In genomic region chr3:142619606-142620005, GRCm38 (mm10) we compare ENCODE assay signal across 14 mouse cellular contexts. TPM values are rescaled to one million over a fixed set of nuclear protein-coding genes. Genes with fewer than 3 reads are reported as not detected.
A peak's percentile ranks its signal among the peaks of the same experiment; 100 is the strongest.
DNase-seq lines count a peak whose midpoint lies in the region; ATAC-seq and TF ChIP-seq lines count a peak whose summit lies in the region.
"Had no signal": no experiment of that assay in that cellular context is flagged by ENCODE, and none has a peak within 500 bp of the region (broad histone marks: within the 10 kb centered on the region; RNA-seq: fewer than 3 reads in every experiment).

No protein-coding gene starts in this region.

- intact Hi-C loops in heart, adult 2 months (cut with DNase I), result loop anchor here (1.0 to 2.0 kb wide), 3 partner anchors 29 to 126 kb away; partner anchors contain the start of genes Gbp3 and Gbp5

- peaks cover 3% of the 10 kb centered on the region for H3K4me1 ChIP-seq in heart, adult 2 months (ENCODE audit: control insufficient read depth, insufficient read depth, low read length)
- no peaks in the 10 kb centered on the region for H3K4me1 ChIP-seq in heart, embryonic 11.5 days (ENCODE audit: control insufficient read depth, insufficient read depth, low read length)
- peaks cover 0 to 5% of the 10 kb centered on the region in 2 experiments; a peak in 2 of 4 replicates for H3K4me1 ChIP-seq in MEL (ENCODE audit: control insufficient read depth in 1 of 2, insufficient read depth in 2 of 2, low read length in 2 of 2)
- no peaks in the 10 kb centered on the region for H3K4me1 ChIP-seq in midbrain, embryonic 14.5 days (ENCODE audit: control insufficient read depth, insufficient read depth, low read length)
- H3K4me1 ChIP-seq: neural tube, embryonic 15.5 days had no signal

- no peaks in the 10 kb centered on the region for H3K27me3 ChIP-seq in heart, adult 2 months (ENCODE audit: control insufficient read depth, insufficient read depth, low read length)
- no peaks in the 10 kb centered on the region for H3K27me3 ChIP-seq in heart, embryonic 11.5 days (ENCODE audit: control insufficient read depth, insufficient read depth, low read length)
- H3K27me3 ChIP-seq in MEL (ENCODE audit: control insufficient read depth in 1 of 2, insufficient read depth in 2 of 2, low read length in 2 of 2), result peaks cover 0 to 2% of the 10 kb centered on the region in 2 experiments; a peak in 2 of 4 replicates
- H3K27me3 ChIP-seq in midbrain, embryonic 14.5 days (ENCODE audit: control insufficient read depth, insufficient read depth, low read length), result no peaks in the 10 kb centered on the region
- H3K27me3 ChIP-seq: neural tube, embryonic 15.5 days had no signal

- no peak for ATAC-seq in heart, embryonic 11.5 days (replicated peaks; ENCODE audit: insufficient number of reproducible peaks, low FRiP score, low TSS enrichment)
- no peak for ATAC-seq in midbrain, embryonic 14.5 days (ENCODE audit: low FRiP score, low TSS enrichment)
- ATAC-seq in erythroid progenitor cell, adult 5-6 weeks (replicated peaks; ENCODE audit: low FRiP score, poor library complexity, severe bottlenecking), result no peak
- ATAC-seq: hindbrain, embryonic 16.5 days had no signal

- peaks cover 5% of the 10 kb centered on the region; the same call in 1 of the 2 replicates for H3K36me3 ChIP-seq in heart, adult 2 months (ENCODE audit: control insufficient read depth, insufficient read depth, low read length)
- no peaks in the 10 kb centered on the region for H3K36me3 ChIP-seq in heart, embryonic 11.5 days (ENCODE audit: control insufficient read depth, insufficient read depth, low read length)
- H3K36me3 ChIP-seq in MEL (ENCODE audit: control insufficient read depth in 1 of 2, insufficient read depth in 2 of 2, low read length in 2 of 2), result peaks cover 0 to 5% of the 10 kb centered on the region in 2 experiments; a peak in 2 of 4 replicates
- H3K36me3 ChIP-seq in midbrain, embryonic 14.5 days (ENCODE audit: control insufficient read depth, insufficient read depth, low read length), result no peaks in the 10 kb centered on the region
- H3K36me3 ChIP-seq: neural tube, embryonic 15.5 days had no signal

- 34% methylated on average over 1 of the region's 1 CpGs for WGBS in heart, adult 2 months
- 42% methylated on average over 1 of the region's 1 CpGs for WGBS in heart, embryonic 11.5 days (ENCODE audit: insufficient replicate concordance)
- 6% methylated on average over 1 of the region's 1 CpGs for WGBS in midbrain, embryonic 14.5 days

- DNase-seq in heart, adult 2 months, result peak in 1 of 2 experiments; percentile 23
- peak; percentile 23 for DNase-seq in 3134 (ENCODE audit: extremely low read depth, insufficient read length, low spot score)
- DNase-seq in MEL (ENCODE audit: low read depth, low spot score), result peak; percentile 30
- peak; percentile 14 for DNase-seq in lung, postnatal 25 days (ENCODE audit: low spot score)
- no peak for DNase-seq in cerebellum, adult 11 months
- no peak for DNase-seq in midbrain, embryonic 14.5 days
- DNase-seq: cerebellum, postnatal 25 days; gastrocnemius, postnatal 14 days had no signal

- TF ChIP-seq EP300 in heart, adult 2 months (IDR thresholded peaks at IDR 0.05; ENCODE audit: insufficient read depth, low read depth, low read length), result no peak
- TF ChIP-seq EP300 in MEL (IDR thresholded peaks at IDR 0.05; ENCODE audit: low read depth in 1 of 2, low read length in 2 of 2), result no peak

- peak overlapping the region; percentile 61; the same call in 1 of the 2 replicates for H3K4me3 ChIP-seq in heart, adult 2 months
- H3K4me3 ChIP-seq in heart, embryonic 11.5 days (ENCODE audit: low read depth, low read length), result no peak overlapping the region
- H3K4me3 ChIP-seq in MEL (ENCODE audit: control insufficient read depth in 1 of 2, insufficient read depth in 1 of 2, low read depth in 2 of 2, low read length in 2 of 2), result peak overlapping the region in 1 of 2 experiments; percentile 88; a peak in 2 of 4 replicates
- H3K4me3 ChIP-seq in midbrain, embryonic 14.5 days (replicated peaks; ENCODE audit: low read depth, low read length), result no peak overlapping the region
- H3K4me3 ChIP-seq: erythroblast, embryonic 14.5 days; neural tube, embryonic 15.5 days had no signal

- H3K9ac ChIP-seq in heart, adult 2 months (ENCODE audit: low read depth, low read length), result no peak overlapping the region; the same call in 1 of the 2 replicates
- no peak overlapping the region for H3K9ac ChIP-seq in heart, embryonic 11.5 days (ENCODE audit: low read depth, low read length)
- no peak overlapping the region for H3K9ac ChIP-seq in MEL (ENCODE audit: control insufficient read depth, low read depth, low read length, poor library complexity, severe bottlenecking)
- H3K9ac ChIP-seq in midbrain, embryonic 14.5 days (replicated peaks; ENCODE audit: low read length), result no peak overlapping the region
- H3K9ac ChIP-seq: neural tube, embryonic 15.5 days had no signal

- no peaks in the 10 kb centered on the region for H3K9me3 ChIP-seq in heart, embryonic 11.5 days (replicated peaks; ENCODE audit: control insufficient read depth, low read length)
- H3K9me3 ChIP-seq in MEL (replicated peaks; ENCODE audit: insufficient read depth, low read length), result no peaks in the 10 kb centered on the region
- no peaks in the 10 kb centered on the region for H3K9me3 ChIP-seq in midbrain, embryonic 14.5 days (ENCODE audit: control insufficient read depth, low read length)
- H3K9me3 ChIP-seq: neural tube, embryonic 15.5 days had no signal

- no peak for TF ChIP-seq CTCF in heart, adult 2 months (IDR thresholded peaks at IDR 0.05)
- no peak for TF ChIP-seq CTCF in MEL (IDR thresholded peaks at IDR 0.05 in 2 of 3, conservative IDR thresholded peaks at IDR 0.05 in 1 of 3; ENCODE audit: control insufficient read depth in 1 of 3, insufficient read depth in 1 of 3, low read depth in 2 of 3, low read length in 3 of 3, poor library complexity in 1 of 3, severe bottlenecking in 1 of 3)

- no peak for TF ChIP-seq RAD21 in MEL (IDR thresholded peaks at IDR 0.05; ENCODE audit: low read depth, low read length)

- no peaks in the 10 kb centered on the region for H3K79me2 ChIP-seq in heart, adult 2 months (replicated peaks; ENCODE audit: control insufficient read depth, insufficient read depth, low read length)
- no peaks in the 10 kb centered on the region for H3K79me2 ChIP-seq in MEL (ENCODE audit: control insufficient read depth, insufficient read depth, low read length, poor library complexity)

- H3K4me2 ChIP-seq in heart, embryonic 11.5 days, result no peak overlapping the region
- no peak overlapping the region for H3K4me2 ChIP-seq in midbrain, embryonic 14.5 days (ENCODE audit: low read length)

- no peak for TF ChIP-seq POLR2A in heart, adult 2 months (IDR thresholded peaks at IDR 0.05; ENCODE audit: insufficient read depth, low read depth, low read length)
- no peak for TF ChIP-seq POLR2A in MEL (IDR thresholded peaks at IDR 0.05; ENCODE audit: control insufficient read depth in 1 of 2, insufficient read depth in 1 of 2, low read depth in 1 of 2, low read length in 2 of 2, poor library complexity in 1 of 2)

- peak overlapping the region; percentile 87 for H3K27ac ChIP-seq in heart, adult 2 months
- no peak overlapping the region for H3K27ac ChIP-seq in heart, embryonic 11.5 days (ENCODE audit: low read depth, low read length)
- H3K27ac ChIP-seq in MEL (ENCODE audit: control insufficient read depth, low read depth, low read length), result no peak overlapping the region
- no peak overlapping the region for H3K27ac ChIP-seq in midbrain, embryonic 14.5 days (replicated peaks; ENCODE audit: low read depth, low read length)
- H3K27ac ChIP-seq: neural tube, embryonic 15.5 days had no signal

TF ChIP-seq in MEL, 35 proteins besides CTCF, POLR2A, EP300 and RAD21 (continues in another document):
- no peak for TF ChIP-seq ZKSCAN1 (IDR thresholded peaks at IDR 0.05; ENCODE audit: low read depth, low read length)
- no peak for TF ChIP-seq POLR2AphosphoS5 (IDR thresholded peaks at IDR 0.05; ENCODE audit: borderline replicate concordance, low read depth, low read length)
- no peak for TF ChIP-seq ZMIZ1 (IDR thresholded peaks at IDR 0.05; ENCODE audit: low read depth, low read length)
- TF ChIP-seq SIN3A (IDR thresholded peaks at IDR 0.05; ENCODE audit: low read length), result no peak

RNA-seq across cellular contexts. Expression of gene Gbp2, which starts 0.8 kb away (rescaled TPM):
- 10 to 100 TPM; 10.7 to 16.0 TPM for total RNA-seq in heart, adult 2 months (2021)
- 9.5 and 16.8 TPM in 2 replicates for polyA plus RNA-seq in heart, adult 2 months (2012; rRNA removed)
- 0.97 and 1.1 TPM in 2 replicates for polyA plus RNA-seq in heart, embryonic 11.5 days (2014; fragmentation: Nextera tagmentation; extraction: Ambion mirVana)
- 0.04 TPM in 1 of 2 replicates, not detected in the other for total RNA-seq in MEL (2012; rRNA removed)
- polyA plus RNA-seq in MEL (2012; ENCODE audit: insufficient read depth in 1 of 2, insufficient read length in 2 of 2, low read depth in 1 of 2, low replicate concordance in 2 of 2, missing spikeins in 1 of 2), result under 1 TPM in 1 of 2 experiments, not detected in 1; 0.03 TPM
- 0.16 and 2.5 TPM in 2 replicates for polyA plus RNA-seq in midbrain, embryonic 14.5 days (2014; fragmentation: Nextera tagmentation; extraction: Ambion mirVana)
- total RNA-seq in erythroid progenitor cell, adult 5-6 weeks (2015; ENCODE audit: low replicate concordance), result 3.4 and 4.7 TPM in 2 replicates
- 4.8 and 6.0 TPM in 2 replicates for total RNA-seq in erythroid progenitor cell, adult 5-6 weeks (2017; ENCODE audit: low replicate concordance)
- polyA plus RNA-seq: erythroblast, embryonic 14.5 days had no signal

RNA-seq across cellular contexts. Expression of gene Gbp2b, which starts 25.0 kb away (rescaled TPM):
- total RNA-seq in heart, adult 2 months (2021), result under 1 TPM; 0.16 to 0.18 TPM
- 0.04 TPM in 1 of 2 replicates, not detected in the other for polyA plus RNA-seq in heart, adult 2 months (2012; rRNA removed)
- not detected in 2 replicates for polyA plus RNA-seq in heart, embryonic 11.5 days (2014; fragmentation: Nextera tagmentation; extraction: Ambion mirVana)
- total RNA-seq in MEL (2012; rRNA removed), result not detected in 2 replicates
- not detected for polyA plus RNA-seq in MEL (2012; ENCODE audit: insufficient read depth in 1 of 2, insufficient read length in 2 of 2, low read depth in 1 of 2, low replicate concordance in 2 of 2, missing spikeins in 1 of 2)
- not detected in 2 replicates for polyA plus RNA-seq in midbrain, embryonic 14.5 days (2014; fragmentation: Nextera tagmentation; extraction: Ambion mirVana)
- not detected in 2 replicates for total RNA-seq in erythroid progenitor cell, adult 5-6 weeks (2015; ENCODE audit: low replicate concordance)
- total RNA-seq in erythroid progenitor cell, adult 5-6 weeks (2017; ENCODE audit: low replicate concordance), result not detected in 2 replicates
- total RNA-seq: left cerebral cortex, postnatal 36 days had no signal
- polyA plus RNA-seq: erythroblast, embryonic 14.5 days; neural tube, embryonic 15.5 days had no signal

RNA-seq across cellular contexts. Expression of gene Gbp3, which starts 59.8 kb away (rescaled TPM):
- total RNA-seq in heart, adult 2 months (2021), result 10 to 100 TPM; 10.4 to 13.7 TPM
- polyA plus RNA-seq in heart, adult 2 months (2012; rRNA removed), result 12.3 and 18.6 TPM in 2 replicates
- 0.65 and 0.79 TPM in 2 replicates for polyA plus RNA-seq in heart, embryonic 11.5 days (2014; fragmentation: Nextera tagmentation; extraction: Ambion mirVana)
- 0.20 and 0.35 TPM in 2 replicates for total RNA-seq in MEL (2012; rRNA removed)
- polyA plus RNA-seq in MEL (2012; ENCODE audit: insufficient read depth in 1 of 2, insufficient read length in 2 of 2, low read depth in 1 of 2, low replicate concordance in 2 of 2, missing spikeins in 1 of 2), result under 1 TPM in 1 of 2 experiments, not detected in 1; 0.85 TPM
- 0.34 and 3.2 TPM in 2 replicates for polyA plus RNA-seq in midbrain, embryonic 14.5 days (2014; fragmentation: Nextera tagmentation; extraction: Ambion mirVana)
- 2.9 and 4.0 TPM in 2 replicates for total RNA-seq in erythroid progenitor cell, adult 5-6 weeks (2015; ENCODE audit: low replicate concordance)
- 1.8 and 10.4 TPM in 2 replicates for total RNA-seq in erythroid progenitor cell, adult 5-6 weeks (2017; ENCODE audit: low replicate concordance)
- polyA plus RNA-seq: erythroblast, embryonic 14.5 days had no signal

Comparison
In these comparisons a context has a peak if more than half of its experiments do, and no peak if none do; other contexts are left out.
1. DNase-seq: peak in 3134 (single experiment), MEL (single experiment) and lung, postnatal 25 days (single experiment); none in cerebellum, adult 11 months (single experiment) and midbrain, embryonic 14.5 days (single experiment).